Mouse (Mus musculus) c-Kit-positive CD71-negative TER-119-negative erythroid progenitor cells, embryonic 14.5 days (primary cell): Measurements from ENCODE around the gene Nfkbib.

Experiments used
- DNase-seq: peaks from one replicate; pipeline ENCODE4 v3.0.0-alpha.2; 2013; ENCODE audit warnings: low read depth

The Nfkbib gene

GRCm38 (mm10) chr7:28767462-28767965 is at the start of gene Nfkbib:
TSS of gene Nfkbib (minus strand) at chr7:28767512.
- DNase-seq = no peak

GRCm38 (mm10) chr7:28816920-28817319 is 49.6 kb upstream of the Nfkbib start:
- no peak for DNase-seq

GRCm38 (mm10) chr7:28816201-28816600 is 48.9 kb upstream of the Nfkbib start:
- no peak for DNase-seq

GRCm38 (mm10) chr7:28815230-28815629 is 47.9 kb upstream of the Nfkbib start:
- DNase-seq = no peak

GRCm38 (mm10) chr7:28814306-28815034 is 47.2 kb upstream of the Nfkbib start:
- no peak for DNase-seq

GRCm38 (mm10) chr7:28812949-28813348 is 45.6 kb upstream of the Nfkbib start:
- no peak for DNase-seq

- no peak for DNase-seq
Observed at GRCm38 (mm10) chr7:28812436-28812835, 45.1 kb upstream of the Nfkbib start.

- DNase-seq = no peak
Observed at GRCm38 (mm10) chr7:28811640-28812275, 44.4 kb upstream of the Nfkbib start.

GRCm38 (mm10) chr7:28811228-28811627 is 43.9 kb upstream of the Nfkbib start:
- peak; percentile 86 for DNase-seq

- peak; percentile 95 for DNase-seq
Observed at GRCm38 (mm10) chr7:28810107-28811066, 43.1 kb upstream of the Nfkbib start.

GRCm38 (mm10) chr7:28809401-28810089 is 42.2 kb upstream of the Nfkbib start:
- DNase-seq = no peak

GRCm38 (mm10) chr7:28808957-28809393 is 41.7 kb upstream of the Nfkbib start:
- DNase-seq = peak; percentile 82

GRCm38 (mm10) chr7:28808221-28808941 is 41.1 kb upstream of the Nfkbib start, which contains the start of gene Hnrnpl:
TSS of gene Hnrnpl (plus strand) at chr7:28808541.
- DNase-seq = no peak

- DNase-seq = no peak
Observed at GRCm38 (mm10) chr7:28807641-28808220, 40.4 kb upstream of the Nfkbib start.

- no peak for DNase-seq
Observed at GRCm38 (mm10) chr7:28806869-28807268, 39.6 kb upstream of the Nfkbib start.

- DNase-seq = no peak
Observed at GRCm38 (mm10) chr7:28803756-28804155, 36.4 kb upstream of the Nfkbib start.

- DNase-seq = no peak
Observed at GRCm38 (mm10) chr7:28802846-28803588, 35.7 kb upstream of the Nfkbib start.

GRCm38 (mm10) chr7:28801901-28802670 is 34.8 kb upstream of the Nfkbib start:
- no peak for DNase-seq

- no peak for DNase-seq
Observed at GRCm38 (mm10) chr7:28801451-28801850, 34.1 kb upstream of the Nfkbib start.
